Mouse (Mus musculus) embryonic facial prominence, embryonic 12.5 days (tissue): ENCODE results near the gene Serinc4. TPM values are rescaled to one million over a fixed set of nuclear protein-coding genes. Genes with fewer than 3 reads are reported as not detected.

Experiments
- ATAC-seq: fragments of 200-750 bp; cut with Nextera tagmentation; 2 replicates; pipeline ENCODE4 v1.8.0; 2017; ENCODE audit not compliant: insufficient number of reproducible peaks, insufficient read depth, low FRiP score, low TSS enrichment
- H3K27ac ChIP-seq: fragments of 300-500 bp; sonication (generic); 2 replicates; pipeline ENCODE4 v1.5.1; 2016; ENCODE audit warnings: mild to moderate bottlenecking
- H3K27me3 ChIP-seq: fragments of 300-500 bp; sonication (generic); 2 replicates; pipeline ENCODE4 v1.6.1; 2016; ENCODE audit warnings: mild to moderate bottlenecking, moderate library complexity
- H3K36me3 ChIP-seq: fragments of 300-500 bp; sonication (generic); 2 replicates; pipeline ENCODE4 v1.6.1; 2016; ENCODE audit warnings: mild to moderate bottlenecking
- H3K4me1 ChIP-seq: fragments of 300-500 bp; sonication (generic); 2 replicates; pipeline ENCODE4 v1.6.1; 2016
- H3K4me2 ChIP-seq: fragments of 300-500 bp; sonication (generic); replicated peaks from 2 replicates; pipeline ENCODE4 v1.6.1; 2016; ENCODE audit warnings: mild to moderate bottlenecking, moderate library complexity
- H3K4me3 ChIP-seq: fragments of 300-500 bp; sonication (generic); 2 replicates; pipeline ENCODE4 v1.5.1; 2016; ENCODE audit warnings: mild to moderate bottlenecking
- H3K9ac ChIP-seq: fragments of 300-500 bp; sonication (generic); 2 replicates; pipeline ENCODE4 v1.6.1; 2016; ENCODE audit warnings: mild to moderate bottlenecking, moderate library complexity
- H3K9me3 ChIP-seq: fragments of 300-500 bp; sonication (generic); 2 replicates; pipeline ENCODE4 v1.6.1; 2016; ENCODE audit warnings: mild to moderate bottlenecking, moderate library complexity
- WGBS: fragments of 180-500 bp; shearing (Covaris S2); methylation state at CpG from one replicate; pipeline ENCODE4 v1.1.7; 2016; 5-methylcytosine and 5-hydroxymethylcytosine counted together
- polyA plus RNA-seq: library from polyadenylated mRNA; unstranded; fragments of >200 nt; fragmentation: Nextera tagmentation; extraction: Ambion mirVana; gene quantifications from 2 replicates; pipeline ENCODE4 v1.2.1, GENCODE M21; 2016

Serinc4 gene
- polyA plus RNA-seq, 1 experiment from 2014 or later, result not detected

- Histone ChIP-seq H3K4me3 (no peak overlapping the region), H3K27me3 (peaks cover 9% of the 10 kb centered on the region; the same call in 1 of the 2 replicates), H3K4me1 (peaks cover 20% of the 10 kb centered on the region), H3K9ac (no peak overlapping the region), H3K4me2 (no peak overlapping the region), H3K36me3 (no peaks in the 10 kb centered on the region), H3K27ac (no peak overlapping the region), H3K9me3 (no peaks in the 10 kb centered on the region)
- no peak for ATAC-seq
- 85% methylated on average over 3 of the region's 3 CpGs for WGBS
Observed at GRCm38 (mm10) chr2:121445117-121445516, 11.5 kb downstream of the Serinc4 start.

GRCm38 (mm10) chr2:121444178-121444577 lies 12.4 kb downstream of the Serinc4 start, which contains the start of gene Ell3:
Ell3 (minus strand) TSS chr2:121444278.
- Histone ChIP-seq H3K36me3 (peaks cover 7% of the 10 kb centered on the region), H3K4me2 (peak within 1 kb of the TSS; percentile 86), H3K4me1 (peaks cover 19% of the 10 kb centered on the region), H3K27ac (no peak within 1 kb of the TSS), H3K4me3 (no peak within 1 kb of the TSS), H3K9me3 (no peaks in the 10 kb centered on the region), H3K27me3 (peaks cover 9% of the 10 kb centered on the region; the same call in 1 of the 2 replicates), H3K9ac (no peak within 1 kb of the TSS)
- ATAC-seq, result no peak
- 90% methylated on average over 1 of the region's 1 CpGs for WGBS

GRCm38 (mm10) chr2:121443068-121443349 lies 13.6 kb downstream of the Serinc4 start:
- no peak for ATAC-seq
- peaks cover 19% of the 10 kb centered on the region for H3K36me3 ChIP-seq
- H3K27me3 ChIP-seq, result peaks cover 9% of the 10 kb centered on the region; the same call in 1 of the 2 replicates
- H3K9me3 ChIP-seq, result no peaks in the 10 kb centered on the region
- H3K4me2 ChIP-seq, result peak overlapping the region; percentile 86
- 19% methylated on average over 8 of the region's 8 CpGs for WGBS
- no peak overlapping the region for H3K27ac ChIP-seq
- H3K4me3 ChIP-seq, result peak overlapping the region; percentile 46
- H3K9ac ChIP-seq, result 0 out of 2 replicates have a peak overlapping the region, but pooled peaks have one; percentile 51
- H3K4me1 ChIP-seq, result peaks cover 17% of the 10 kb centered on the region

- 2% methylated on average over 30 of the region's 30 CpGs for WGBS
- Histone ChIP-seq H3K27ac (no peak overlapping the region), H3K27me3 (peaks cover 9% of the 10 kb centered on the region; the same call in 1 of the 2 replicates), H3K36me3 (peaks cover 24% of the 10 kb centered on the region), H3K4me2 (peak overlapping the region; percentile 86), H3K9ac (peak overlapping the region; percentile 51), H3K4me3 (peak overlapping the region; percentile 46), H3K4me1 (peaks cover 15% of the 10 kb centered on the region), H3K9me3 (no peaks in the 10 kb centered on the region)
- peak; percentile 57; the same call in 1 of the 2 replicates for ATAC-seq
Observed at GRCm38 (mm10) chr2:121442259-121443067, 14.1 kb downstream of the Serinc4 start.

GRCm38 (mm10) chr2:121441800-121442199 lies 14.8 kb downstream of the Serinc4 start:
- Histone ChIP-seq H3K4me1 (peaks cover 15% of the 10 kb centered on the region), H3K9me3 (no peaks in the 10 kb centered on the region), H3K4me3 (peak overlapping the region; percentile 46), H3K9ac (peak overlapping the region; percentile 51; the same call in 1 of the 2 replicates), H3K27ac (no peak overlapping the region), H3K27me3 (peaks cover 9% of the 10 kb centered on the region; the same call in 1 of the 2 replicates), H3K36me3 (peaks cover 31% of the 10 kb centered on the region), H3K4me2 (peak overlapping the region; percentile 86)
- WGBS, result 3% methylated on average over 11 of the region's 11 CpGs
- ATAC-seq, result no peak

GRCm38 (mm10) chr2:121440834-121441605 lies 15.6 kb downstream of the Serinc4 start:
- no peak for ATAC-seq
- Histone ChIP-seq H3K4me2 (no peak overlapping the region; the same call in 1 of the 2 replicates), H3K4me1 (peaks cover 15% of the 10 kb centered on the region), H3K36me3 (peaks cover 36% of the 10 kb centered on the region), H3K27me3 (peaks cover 9% of the 10 kb centered on the region; the same call in 1 of the 2 replicates), H3K27ac (no peak overlapping the region), H3K9ac (no peak overlapping the region), H3K4me3 (no peak overlapping the region), H3K9me3 (no peaks in the 10 kb centered on the region)
- 57% methylated on average over 5 of the region's 5 CpGs for WGBS

GRCm38 (mm10) chr2:121439746-121440145 lies 16.8 kb downstream of the Serinc4 start:
- Histone ChIP-seq H3K4me2 (no peak overlapping the region), H3K4me3 (no peak overlapping the region), H3K9me3 (no peaks in the 10 kb centered on the region), H3K4me1 (peaks cover 15% of the 10 kb centered on the region), H3K27ac (no peak overlapping the region), H3K36me3 (peaks cover 47% of the 10 kb centered on the region), H3K27me3 (peaks cover 9% of the 10 kb centered on the region; the same call in 1 of the 2 replicates), H3K9ac (no peak overlapping the region)
- 72% methylated on average over 4 of the region's 4 CpGs for WGBS
- no peak for ATAC-seq

GRCm38 (mm10) chr2:121434854-121435253 lies 21.7 kb downstream of the Serinc4 start:
- no peak overlapping the region for H3K4me2 ChIP-seq
- no peaks in the 10 kb centered on the region for H3K9me3 ChIP-seq
- no peak overlapping the region for H3K27ac ChIP-seq
- 100% methylated on average over 1 of the region's 1 CpGs for WGBS
- H3K4me1 ChIP-seq, result no peaks in the 10 kb centered on the region
- no peaks in the 10 kb centered on the region for H3K27me3 ChIP-seq
- H3K9ac ChIP-seq, result no peak overlapping the region
- no peak for ATAC-seq
- no peak overlapping the region for H3K4me3 ChIP-seq
- peaks cover 94% of the 10 kb centered on the region for H3K36me3 ChIP-seq

GRCm38 (mm10) chr2:121425890-121426289 lies 30.7 kb downstream of the Serinc4 start:
- H3K36me3 ChIP-seq, result peaks cover 89% of the 10 kb centered on the region

GRCm38 (mm10) chr2:121423166-121423565 lies 33.4 kb downstream of the Serinc4 start:
- 93% methylated on average over 2 of the region's 2 CpGs for WGBS
- Histone ChIP-seq H3K27me3 (no peaks in the 10 kb centered on the region), H3K27ac (no peak overlapping the region), H3K9ac (no peak overlapping the region), H3K9me3 (no peaks in the 10 kb centered on the region), H3K4me2 (no peak overlapping the region), H3K4me3 (no peak overlapping the region), H3K4me1 (no peaks in the 10 kb centered on the region), H3K36me3 (peaks cover 75% of the 10 kb centered on the region)
- ATAC-seq, result no peak

More at GRCm38 (mm10) chr2:121425890-121426289, 30.7 kb downstream of the Serinc4 start:
- WGBS, result 90% methylated on average over 2 of the region's 2 CpGs
- Histone ChIP-seq H3K4me2 (no peak overlapping the region), H3K9me3 (no peaks in the 10 kb centered on the region), H3K9ac (no peak overlapping the region), H3K4me3 (no peak overlapping the region), H3K27me3 (no peaks in the 10 kb centered on the region), H3K4me1 (no peaks in the 10 kb centered on the region), H3K27ac (no peak overlapping the region)
- no peak for ATAC-seq

- Histone ChIP-seq H3K27me3 (no peaks in the 10 kb centered on the region), H3K4me2 (no peak overlapping the region), H3K4me3 (no peak overlapping the region), H3K27ac (no peak overlapping the region), H3K4me1 (peaks cover 20% of the 10 kb centered on the region), H3K9ac (no peak overlapping the region), H3K9me3 (no peaks in the 10 kb centered on the region), H3K36me3 (peaks cover 48% of the 10 kb centered on the region)
- ATAC-seq, result no peak
- 86% methylated on average over 3 of the region's 3 CpGs for WGBS
Observed at GRCm38 (mm10) chr2:121418476-121418875, 38.1 kb downstream of the Serinc4 start.
